Mouse (Mus musculus) heart, embryonic 14.5 days (tissue): ENCODE measurements at regions not wholly inside any gene's neighbourhood (a gene's known extent, or its start where the extent isn't known, plus 50 kb on each side); places are given as distances from the start of the nearest gene placed in this dataset.

Source experiments
- ATAC-seq: fragments of 200-750 bp; cut with Nextera tagmentation; 2 replicates; pipeline ENCODE4 v1.8.0; 2017; ENCODE audit warnings: low read depth, moderate TSS enrichment; ENCODE audit not compliant: insufficient number of reproducible peaks, insufficient read depth, low FRiP score
- H3K27ac ChIP-seq, 2 experiments: fragments of 200-500 bp in 1 of 2; fragments of 300-500 bp in 1 of 2; sonication (generic) in 1 of 2; replicated peaks in 1 of 2; 2 replicates each; pipeline ENCODE4 v1.5.1; 2012 to 2014; ENCODE audit warnings: low read depth in 2 of 2, low read length in 2 of 2, control low read depth in 1 of 2, mild to moderate bottlenecking in 1 of 2, mixed read lengths in 1 of 2; ENCODE audit not compliant: control insufficient read depth in 1 of 2, insufficient read depth in 1 of 2
- H3K27me3 ChIP-seq: fragments of 300-500 bp; sonication (generic); 2 replicates; pipeline ENCODE4 v1.6.1; 2014; ENCODE audit warnings: mild to moderate bottlenecking, low read length, control low read depth; ENCODE audit not compliant: control insufficient read depth, insufficient read depth
- H3K36me3 ChIP-seq: fragments of 300-500 bp; sonication (generic); 2 replicates; pipeline ENCODE4 v1.6.1; 2014; ENCODE audit warnings: mild to moderate bottlenecking, control low read depth, low read length, mixed read lengths; ENCODE audit not compliant: control insufficient read depth, insufficient read depth
- H3K4me1 ChIP-seq, 2 experiments: fragments of 200-500 bp in 1 of 2; fragments of 300-500 bp in 1 of 2; sonication (generic) in 1 of 2; 2 replicates each; pipeline ENCODE4 v1.6.1; 2012 to 2014; ENCODE audit warnings: low read length in 2 of 2, control low read depth in 1 of 2, mixed read lengths in 1 of 2; ENCODE audit not compliant: control insufficient read depth in 2 of 2, insufficient read depth in 2 of 2
- H3K4me2 ChIP-seq: fragments of 300-500 bp; sonication (generic); 2 replicates; pipeline ENCODE4 v1.6.1; 2014; ENCODE audit warnings: mild to moderate bottlenecking, low read length
- H3K4me3 ChIP-seq, 2 experiments: fragments of 200-500 bp in 1 of 2; fragments of 300-500 bp in 1 of 2; sonication (generic) in 1 of 2; 2 replicates each; pipeline ENCODE4 v1.5.1; 2012 to 2014; ENCODE audit warnings: low read length in 2 of 2, mild to moderate bottlenecking in 2 of 2, control low read depth in 1 of 2, low read depth in 1 of 2, moderate library complexity in 1 of 2; ENCODE audit not compliant: control insufficient read depth in 1 of 2, insufficient read depth in 1 of 2
- H3K9ac ChIP-seq: fragments of 300-500 bp; sonication (generic); 2 replicates; pipeline ENCODE4 v1.6.1; 2014; ENCODE audit warnings: mild to moderate bottlenecking, low read length
- H3K9me3 ChIP-seq: fragments of 300-500 bp; sonication (generic); 2 replicates; pipeline ENCODE4 v1.6.1; 2016; ENCODE audit warnings: low read length, control low read depth; ENCODE audit not compliant: control insufficient read depth
- WGBS: fragments of 180-500 bp; shearing (Covaris S2); extraction: QIAGEN DNeasy Blood & Tissue Kit; methylation state at CpG from one replicate; pipeline ENCODE4 v1.1.7; 2014; 5-methylcytosine and 5-hydroxymethylcytosine counted together

GRCm38 (mm10) chr10:111103086-111103485 lies 61.5 kb upstream of the Osbpl8 start:
- H3K9me3 ChIP-seq, result no peaks in the 10 kb centered on the region
- no peak for ATAC-seq
- peak overlapping the region; percentile 53 for H3K4me2 ChIP-seq
- peaks cover 11 to 19% of the 10 kb centered on the region in 2 experiments for H3K4me1 ChIP-seq
- H3K27me3 ChIP-seq, result no peaks in the 10 kb centered on the region
- H3K4me3 ChIP-seq, result peak overlapping the region; percentile 14 to 31; a peak in 2 of 4 replicates
- peak overlapping the region; percentile 24 to 49; a peak in 3 of 4 replicates for H3K27ac ChIP-seq
- H3K9ac ChIP-seq, result peak overlapping the region; percentile 34; the same call in 1 of the 2 replicates
- H3K36me3 ChIP-seq, result no peaks in the 10 kb centered on the region
- WGBS, result 65% methylated on average over 14 of the region's 14 CpGs

DNA sequence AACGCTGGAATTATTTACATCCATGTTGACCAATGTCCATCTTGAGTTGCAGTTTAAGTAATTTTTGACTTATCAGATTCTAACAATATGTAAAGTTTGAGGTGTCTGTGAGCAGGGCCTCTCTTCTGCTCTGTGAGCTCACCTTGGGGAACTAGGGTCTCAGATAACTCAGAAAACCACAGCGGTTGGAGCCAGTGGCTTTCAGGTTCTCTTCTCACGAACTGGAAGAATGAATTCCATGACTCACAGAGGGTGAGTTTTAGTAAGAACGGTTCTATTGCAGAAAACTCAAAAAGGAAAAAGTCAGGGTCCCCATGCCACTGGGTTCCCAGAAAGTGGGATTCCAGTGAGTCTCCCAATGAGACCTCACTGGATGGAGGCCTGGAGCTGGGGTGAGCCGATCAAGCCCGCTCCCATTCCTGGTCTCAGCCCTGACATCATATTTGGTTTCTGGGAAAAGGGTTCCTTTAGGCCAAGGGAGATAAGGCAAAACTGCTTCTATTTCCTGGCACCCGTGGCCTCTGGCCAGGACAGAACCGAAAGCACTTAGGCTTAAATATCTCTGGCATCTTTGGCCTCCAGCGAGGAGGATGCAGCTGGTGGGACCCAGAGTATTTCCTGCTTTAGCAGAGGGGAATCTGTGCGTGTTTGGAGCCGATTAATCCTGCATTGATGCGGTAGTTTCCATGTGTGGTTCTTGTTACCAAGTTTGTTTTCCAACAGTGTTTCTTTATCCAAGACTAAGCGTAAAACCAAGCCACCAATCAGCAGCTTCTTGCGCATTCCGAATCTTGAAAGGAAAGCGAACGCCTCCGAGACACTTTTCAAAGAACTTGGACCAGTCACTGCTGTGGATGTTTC lies 62.4 kb upstream of the Osbpl8 start:
- peak; percentile 51; the same call in 1 of the 2 replicates for ATAC-seq
- Histone ChIP-seq H3K36me3 (no peaks in the 10 kb centered on the region), H3K4me2 (peak overlapping the region; percentile 53), H3K4me1 (peaks cover 11 to 19% of the 10 kb centered on the region in 2 experiments), H3K4me3 (peak overlapping the region; percentile 14 to 16; a peak in 3 of 4 replicates), H3K27me3 (no peaks in the 10 kb centered on the region), H3K9me3 (no peaks in the 10 kb centered on the region), H3K9ac (0 out of 2 replicates have a peak overlapping the region, but pooled peaks have one; percentile 7), H3K27ac (peak overlapping the region; percentile 58 to 64)
- 42% methylated on average over 18 of the region's 18 CpGs for WGBS

GRCm38 (mm10) chr10:111099812-111100464 lies 64.6 kb upstream of the Osbpl8 start:
- no peak overlapping the region for H3K4me3 ChIP-seq
- H3K36me3 ChIP-seq, result no peaks in the 10 kb centered on the region
- 47% methylated on average over 7 of the region's 7 CpGs for WGBS
- H3K4me1 ChIP-seq, result peaks cover 11 to 19% of the 10 kb centered on the region in 2 experiments
- H3K4me2 ChIP-seq, result no peak overlapping the region
- H3K27me3 ChIP-seq, result no peaks in the 10 kb centered on the region
- peak overlapping the region in 1 of 2 experiments; percentile 44; a peak in 1 of 4 replicates for H3K27ac ChIP-seq
- H3K9me3 ChIP-seq, result no peaks in the 10 kb centered on the region
- no peak overlapping the region for H3K9ac ChIP-seq
- ATAC-seq, result no peak

DNA sequence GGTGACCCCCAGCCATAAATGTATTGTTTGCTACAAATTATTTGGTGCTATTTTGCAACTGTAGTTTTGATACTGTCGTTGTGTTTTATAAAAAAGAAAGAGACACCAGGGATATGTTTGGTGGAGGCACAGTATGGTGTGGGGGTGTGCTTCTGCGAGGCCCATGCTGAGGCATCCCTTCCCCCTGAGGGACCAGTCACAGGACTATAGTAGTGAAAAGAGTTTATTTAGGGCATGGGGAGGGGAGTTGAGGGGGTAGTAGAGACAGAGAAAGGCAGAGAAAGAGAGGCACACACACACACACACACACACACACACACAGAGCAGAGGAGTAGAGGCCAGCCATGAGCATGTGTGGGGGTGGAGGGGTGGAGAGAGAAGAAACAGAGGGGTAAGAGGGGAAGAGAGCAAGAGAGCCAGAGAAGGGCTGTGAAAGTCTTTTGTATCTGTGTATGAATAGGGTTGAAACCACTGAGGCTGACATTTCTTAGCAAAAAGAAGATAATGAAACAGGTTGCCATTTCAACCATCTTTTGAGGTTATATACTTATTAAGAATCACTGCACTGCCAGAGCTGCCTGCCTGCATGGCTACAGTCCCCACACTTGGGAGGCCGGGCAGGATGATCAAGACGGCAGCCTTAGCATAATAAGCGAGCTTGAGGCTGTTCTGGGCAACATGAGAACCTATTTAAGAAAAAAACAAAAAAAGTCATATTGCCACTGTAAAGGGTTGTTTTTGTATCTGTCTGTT lies 65.3 kb upstream of the Osbpl8 start:
- H3K4me3 ChIP-seq, result no peak overlapping the region
- H3K9me3 ChIP-seq, result no peaks in the 10 kb centered on the region
- H3K9ac ChIP-seq, result no peak overlapping the region
- no peaks in the 10 kb centered on the region for H3K36me3 ChIP-seq
- H3K4me1 ChIP-seq, result peaks cover 15 to 25% of the 10 kb centered on the region in 2 experiments
- WGBS, result 83% methylated on average over 5 of the region's 5 CpGs
- no peak for ATAC-seq
- no peak overlapping the region for H3K4me2 ChIP-seq
- H3K27ac ChIP-seq, result no peak overlapping the region
- no peaks in the 10 kb centered on the region for H3K27me3 ChIP-seq

DNA sequence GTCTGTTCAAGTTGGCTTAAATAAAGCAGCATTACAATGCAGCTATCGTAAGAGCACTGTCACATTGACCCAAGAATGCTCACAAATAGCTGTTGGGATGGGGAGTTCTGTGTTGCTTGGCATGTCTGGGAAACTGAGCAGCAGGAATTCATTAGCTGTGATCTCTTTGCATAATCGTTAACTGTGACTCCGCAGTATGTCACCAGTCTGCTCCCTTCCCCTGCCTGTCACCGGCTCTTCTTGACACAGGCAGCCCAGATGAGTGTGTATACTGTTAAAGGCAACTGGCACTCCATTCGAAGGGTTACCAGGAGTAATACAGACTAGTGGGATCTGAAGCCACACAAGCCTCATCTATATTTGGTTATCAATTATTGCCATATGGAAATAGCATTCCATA lies 67.3 kb upstream of the Osbpl8 start:
- H3K4me3 ChIP-seq, result no peak overlapping the region
- no peak overlapping the region for H3K4me2 ChIP-seq
- WGBS, result 47% methylated on average over 5 of the region's 5 CpGs
- no peak overlapping the region for H3K9ac ChIP-seq
- ATAC-seq, result no peak
- no peaks in the 10 kb centered on the region for H3K27me3 ChIP-seq
- no peaks in the 10 kb centered on the region for H3K36me3 ChIP-seq
- H3K9me3 ChIP-seq, result no peaks in the 10 kb centered on the region
- no peak overlapping the region for H3K27ac ChIP-seq
- peaks cover 10 to 19% of the 10 kb centered on the region in 2 experiments for H3K4me1 ChIP-seq

DNA sequence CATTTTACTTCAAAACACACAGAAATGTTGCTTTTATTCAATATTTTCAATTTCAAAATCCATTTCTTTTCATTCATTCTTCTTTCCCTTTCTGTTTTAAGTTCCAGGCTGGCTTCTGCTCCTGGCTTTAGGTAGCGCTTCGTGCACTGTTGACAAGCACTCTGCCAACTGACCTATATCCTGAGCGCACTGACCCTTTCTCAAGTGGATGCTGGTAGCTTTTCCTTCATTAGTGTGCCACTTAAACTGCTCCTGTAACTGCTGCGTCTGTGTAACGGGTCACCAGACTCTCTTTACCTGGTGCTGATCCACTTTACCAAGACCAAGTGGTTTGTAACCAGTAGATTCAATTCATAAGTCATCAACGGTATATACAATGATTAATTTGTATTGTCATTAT lies 67.7 kb upstream of the Osbpl8 start:
- no peak overlapping the region for H3K4me3 ChIP-seq
- H3K4me2 ChIP-seq, result no peak overlapping the region
- peaks cover 6 to 15% of the 10 kb centered on the region in 2 experiments for H3K4me1 ChIP-seq
- no peak overlapping the region for H3K27ac ChIP-seq
- no peak for ATAC-seq
- H3K27me3 ChIP-seq, result no peaks in the 10 kb centered on the region
- 70% methylated on average over 6 of the region's 6 CpGs for WGBS
- no peak overlapping the region for H3K9ac ChIP-seq
- no peaks in the 10 kb centered on the region for H3K9me3 ChIP-seq
- no peaks in the 10 kb centered on the region for H3K36me3 ChIP-seq

GRCm38 (mm10) chr10:111094405-111094804 lies 70.1 kb upstream of the Osbpl8 start:
- H3K4me2 ChIP-seq, result no peak overlapping the region
- peaks cover 6 to 13% of the 10 kb centered on the region in 2 experiments for H3K4me1 ChIP-seq
- no peaks in the 10 kb centered on the region for H3K36me3 ChIP-seq
- WGBS, result 27% methylated on average over 9 of the region's 9 CpGs
- H3K27ac ChIP-seq, result peak overlapping the region in 1 of 2 experiments; percentile 34; a peak in 1 of 4 replicates
- no peak overlapping the region for H3K9ac ChIP-seq
- no peak overlapping the region for H3K4me3 ChIP-seq
- no peaks in the 10 kb centered on the region for H3K9me3 ChIP-seq
- H3K27me3 ChIP-seq, result no peaks in the 10 kb centered on the region
- ATAC-seq, result no peak
